Mouse (Mus musculus) heart, adult 2 months (tissue): Measurements from ENCODE around the gene Fam13a.

Experiments used
- CTCF ChIP-seq: fragments of 200-600 bp; IDR thresholded peaks from 2 replicates; pipeline ENCODE4 v1.8.1; 2022; ENCODE audit warnings: antibody characterized with exemption, mild to moderate bottlenecking, moderate library complexity
- EP300 ChIP-seq: fragments of 200-500 bp; IDR thresholded peaks from 2 replicates; pipeline ENCODE4 v1.6.1; 2011; ENCODE audit warnings: low read depth, low read length, control low read depth; ENCODE audit not compliant: insufficient read depth
- POLR2A ChIP-seq: fragments of 200-500 bp; IDR thresholded peaks from 2 replicates; pipeline ENCODE4 v1.6.1; 2011; ENCODE audit warnings: mild to moderate bottlenecking, low read depth, low read length, control low read depth; ENCODE audit not compliant: insufficient read depth

GRCm38 (mm10) chr6:58933189-58933913 is 91.0 kb downstream of the Fam13a start:
- no peak for TF ChIP-seq CTCF
- TF ChIP-seq EP300 = no peak
- TF ChIP-seq POLR2A = no peak
